Comparison of ENCODE assay signal across 12 mouse cellular contexts in the genomic region with DNA sequence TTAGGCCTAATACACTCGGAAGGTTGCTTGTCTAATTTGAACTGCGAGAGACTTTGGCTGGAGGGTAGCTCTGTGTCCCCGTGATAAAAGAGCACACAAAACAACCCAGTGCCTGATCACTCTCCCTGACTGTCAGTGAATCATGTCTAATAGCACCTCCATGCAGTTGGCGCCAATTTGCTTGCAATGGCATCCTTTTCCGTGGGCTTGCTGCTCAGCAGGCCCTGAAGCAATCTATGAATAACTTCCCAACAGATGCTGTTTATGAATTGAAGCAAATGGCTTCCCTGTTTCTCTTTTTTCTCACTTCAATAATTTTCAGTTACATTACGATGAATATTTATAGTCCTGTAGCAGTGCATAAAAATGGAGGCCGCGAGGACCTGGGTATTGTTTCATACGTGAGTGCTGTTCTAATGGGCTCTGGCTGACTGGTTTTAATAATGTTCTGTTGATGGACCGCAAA.
DNase-seq lines count a peak whose midpoint lies in the region; ATAC-seq and TF ChIP-seq lines count a peak whose summit lies in the region.
"Had no signal": no experiment of that assay in that cellular context is flagged by ENCODE, and none has a peak within 500 bp of the region (broad histone marks: within the 10 kb centered on the region; RNA-seq: fewer than 3 reads in every experiment).

No protein-coding gene starts in this region.

- no peak overlapping the region for H3K9ac ChIP-seq in liver, postnatal 0 days (replicated peaks)

- no peak overlapping the region for H3K27ac ChIP-seq in liver, postnatal 0 days (ENCODE audit: low read depth)
- H3K27ac ChIP-seq: embryonic facial prominence, embryonic 10.5 days had no signal

- no peak for ATAC-seq in liver, postnatal 0 days
- ATAC-seq in erythroid progenitor cell, adult 5-6 weeks (replicated peaks; ENCODE audit: low FRiP score, poor library complexity, severe bottlenecking): no peak

- intact Hi-C loops in left cerebral cortex, postnatal 10 days (cut with DNase I): no loop called here

- no peaks in the 10 kb centered on the region for H3K4me1 ChIP-seq in liver, postnatal 0 days (ENCODE audit: insufficient read depth)
- H3K4me1 ChIP-seq: embryonic facial prominence, embryonic 10.5 days had no signal

- no peak for TF ChIP-seq EP300 in liver, postnatal 0 days (IDR thresholded peaks at IDR 0.05; ENCODE audit: low read depth)

- H3K27me3 ChIP-seq in liver, postnatal 0 days (ENCODE audit: insufficient read depth, low read length): no peaks in the 10 kb centered on the region

- no peak for TF ChIP-seq CTCF in liver, postnatal 0 days (IDR thresholded peaks at IDR 0.05; ENCODE audit: low read depth)

- H3K36me3 ChIP-seq in liver, postnatal 0 days (replicated peaks; ENCODE audit: insufficient read depth, low read length): no peaks in the 10 kb centered on the region
- H3K36me3 ChIP-seq: embryonic facial prominence, embryonic 10.5 days had no signal

- 83% methylated on average over 10 of the region's 10 CpGs for WGBS in liver, postnatal 0 days (ENCODE audit: insufficient replicate concordance)

- no peak overlapping the region for H3K4me2 ChIP-seq in liver, postnatal 0 days (ENCODE audit: low read depth, low read length)

- peak; percentile 7 for DNase-seq in left cerebral cortex, adult 11 months (ENCODE audit: low spot score)
- DNase-seq in left cerebral cortex, postnatal 10 days (ENCODE audit: extremely low spot score in 1 of 2, low spot score in 2 of 2): no peak
- DNase-seq in frontal cortex, adult 2 months (ENCODE audit: extremely low spot score in 1 of 2, low spot score in 1 of 2): peak; percentile 33 to 69
- DNase-seq in left cerebral cortex, adult 8-10 months (ENCODE audit: low spot score in 2 of 2): peak; percentile 3 to 52
- DNase-seq in right cerebral cortex, adult 2 months (ENCODE audit: low spot score in 2 of 2): peak; percentile 41 to 52
- no peak for DNase-seq in liver, postnatal 0 days
- no peak for DNase-seq in gastrocnemius, postnatal 25 days
- DNase-seq: gastrocnemius, postnatal 10 days; heart, postnatal 10 days; thymus, adult 2 months had no signal

- H3K9me3 ChIP-seq in liver, postnatal 0 days (ENCODE audit: low read length): no peaks in the 10 kb centered on the region
- H3K9me3 ChIP-seq: embryonic facial prominence, embryonic 10.5 days had no signal

- H3K4me3 ChIP-seq in liver, postnatal 0 days (ENCODE audit: low read depth, low read length): no peak overlapping the region
- H3K4me3 ChIP-seq: embryonic facial prominence, embryonic 10.5 days had no signal

Comparison
In these comparisons a context has a peak if more than half of its experiments do, and no peak if none do; other contexts are left out.
1. DNase-seq: peak in left cerebral cortex, adult 11 months (single experiment), frontal cortex, adult 2 months (2 of 2), left cerebral cortex, adult 8-10 months (2 of 2) and right cerebral cortex, adult 2 months (2 of 2); none in left cerebral cortex, postnatal 10 days (0 of 2), liver, postnatal 0 days (single experiment) and gastrocnemius, postnatal 25 days (single experiment).